Mouse (Mus musculus): ENCODE results near the gene Aak1. TPM values are rescaled to one million over a fixed set of nuclear protein-coding genes. Genes with fewer than 3 reads are reported as not detected.

Aak1 gene
- polyA plus RNA-seq, 1 experiment, result 59.2 TPM

DNA sequence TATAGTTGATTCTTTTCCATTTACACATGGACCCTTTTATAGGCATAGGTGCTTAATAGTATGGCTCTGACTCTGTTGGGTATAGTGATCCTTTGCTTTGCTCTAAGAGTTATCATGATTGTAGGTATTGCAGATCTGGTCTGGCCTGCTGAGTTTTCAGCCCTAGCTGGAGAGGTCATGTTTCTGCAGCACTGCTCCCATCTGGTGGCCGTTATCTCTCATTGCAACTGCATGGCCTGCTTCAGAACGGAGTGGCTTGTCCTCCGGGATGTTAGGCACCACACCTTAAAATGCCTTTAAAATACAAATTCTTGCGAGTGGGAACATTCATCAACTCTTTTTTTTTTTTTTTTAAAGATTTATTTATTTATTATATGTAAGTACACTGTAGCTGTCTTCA is 72.6 kb downstream of the Aak1 start:
- Histone ChIP-seq H3K4me3 (ENCODE audit: control insufficient read depth, insufficient read depth, low read length) (no peak overlapping the region), H3K4me1 (replicated peaks; ENCODE audit: control insufficient read depth, insufficient read depth, low read length) (peaks cover 9% of the 10 kb centered on the region), H3K27ac (ENCODE audit: control insufficient read depth, insufficient read depth, low read length) (no peak overlapping the region), H3K36me3 (ENCODE audit: control insufficient read depth, insufficient read depth, low read length) (peaks cover 9% of the 10 kb centered on the region), H3K27me3 (ENCODE audit: control insufficient read depth, insufficient read depth, low read length) (no peaks in the 10 kb centered on the region)
- DNase-seq, result peak; percentile 64
- TF ChIP-seq CTCF (IDR thresholded peaks at IDR 0.05; ENCODE audit: borderline replicate concordance, control insufficient read depth, extremely low read depth, insufficient read depth, low read length, poor library complexity) (peak; percentile 67; the same call in 1 of the 2 replicates), POLR2A (IDR thresholded peaks at IDR 0.05; ENCODE audit: control insufficient read depth, extremely low read depth, insufficient read depth, low read length, poor library complexity) (no peak)
- 34% methylated on average over 4 of the region's 4 CpGs for WGBS

- WGBS, result 93% methylated on average over 4 of the region's 4 CpGs
- DNase-seq, result no peak
- no peak for TF ChIP-seq POLR2A (IDR thresholded peaks at IDR 0.05; ENCODE audit: control insufficient read depth, extremely low read depth, insufficient read depth, low read length, poor library complexity)
- no peak for TF ChIP-seq CTCF (IDR thresholded peaks at IDR 0.05; ENCODE audit: borderline replicate concordance, control insufficient read depth, extremely low read depth, insufficient read depth, low read length, poor library complexity)
- Histone ChIP-seq H3K4me1 (replicated peaks; ENCODE audit: control insufficient read depth, insufficient read depth, low read length) (peaks cover 3% of the 10 kb centered on the region; the same call in 1 of the 2 replicates), H3K36me3 (ENCODE audit: control insufficient read depth, insufficient read depth, low read length) (peaks cover 22% of the 10 kb centered on the region), H3K4me3 (ENCODE audit: control insufficient read depth, insufficient read depth, low read length) (no peak overlapping the region), H3K27me3 (ENCODE audit: control insufficient read depth, insufficient read depth, low read length) (no peaks in the 10 kb centered on the region), H3K27ac (ENCODE audit: control insufficient read depth, insufficient read depth, low read length) (no peak overlapping the region)
These were observed 75.4 kb downstream of the Aak1 start for GRCm38 (mm10) chr6:86924746-86925145.

- Histone ChIP-seq H3K36me3 (ENCODE audit: control insufficient read depth, insufficient read depth, low read length) (peaks cover 36% of the 10 kb centered on the region), H3K27ac (ENCODE audit: control insufficient read depth, insufficient read depth, low read length) (no peak overlapping the region), H3K4me1 (replicated peaks; ENCODE audit: control insufficient read depth, insufficient read depth, low read length) (no peaks in the 10 kb centered on the region), H3K4me3 (ENCODE audit: control insufficient read depth, insufficient read depth, low read length) (no peak overlapping the region), H3K27me3 (ENCODE audit: control insufficient read depth, insufficient read depth, low read length) (no peaks in the 10 kb centered on the region)
- no peak for DNase-seq
- TF ChIP-seq POLR2A (IDR thresholded peaks at IDR 0.05; ENCODE audit: control insufficient read depth, extremely low read depth, insufficient read depth, low read length, poor library complexity) (no peak), CTCF (IDR thresholded peaks at IDR 0.05; ENCODE audit: borderline replicate concordance, control insufficient read depth, extremely low read depth, insufficient read depth, low read length, poor library complexity) (no peak)
- WGBS, result 94% methylated on average over 5 of the region's 5 CpGs
These were observed 85.2 kb downstream of the Aak1 start for GRCm38 (mm10) chr6:86934541-86934940.

- 94% methylated on average over 7 of the region's 7 CpGs for WGBS
- H3K27ac ChIP-seq (ENCODE audit: control insufficient read depth, insufficient read depth, low read length), result no peak overlapping the region
- H3K4me3 ChIP-seq (ENCODE audit: control insufficient read depth, insufficient read depth, low read length), result no peak overlapping the region
- no peaks in the 10 kb centered on the region for H3K4me1 ChIP-seq (replicated peaks; ENCODE audit: control insufficient read depth, insufficient read depth, low read length)
- no peak for DNase-seq
- peaks cover 46% of the 10 kb centered on the region for H3K36me3 ChIP-seq (ENCODE audit: control insufficient read depth, insufficient read depth, low read length)
- no peaks in the 10 kb centered on the region for H3K27me3 ChIP-seq (ENCODE audit: control insufficient read depth, insufficient read depth, low read length)
- TF ChIP-seq CTCF (IDR thresholded peaks at IDR 0.05; ENCODE audit: borderline replicate concordance, control insufficient read depth, extremely low read depth, insufficient read depth, low read length, poor library complexity), result no peak
- TF ChIP-seq POLR2A (IDR thresholded peaks at IDR 0.05; ENCODE audit: control insufficient read depth, extremely low read depth, insufficient read depth, low read length, poor library complexity), result no peak
These were observed 90.5 kb downstream of the Aak1 start for GRCm38 (mm10) chr6:86939797-86940196.

DNA sequence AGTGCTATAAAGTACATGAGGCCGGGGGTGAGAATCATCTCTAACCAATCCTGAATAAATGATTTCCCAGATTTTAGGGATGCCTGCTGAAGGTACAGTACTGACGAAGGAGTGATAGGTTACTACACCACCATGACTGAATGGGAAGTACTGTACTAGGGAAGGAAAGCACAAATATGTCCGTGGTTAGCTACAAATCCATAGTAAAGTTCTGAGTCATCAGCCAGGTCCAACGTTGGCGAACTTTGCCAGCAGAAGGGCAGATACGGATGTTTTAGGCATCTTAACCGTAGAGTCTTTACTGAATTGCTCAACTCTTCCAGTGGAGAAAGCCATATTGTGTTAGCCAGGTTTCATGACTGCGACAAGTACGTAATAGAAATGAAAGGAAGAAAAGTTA is 91.6 kb downstream of the Aak1 start:
- no peaks in the 10 kb centered on the region for H3K4me1 ChIP-seq (replicated peaks; ENCODE audit: control insufficient read depth, insufficient read depth, low read length)
- no peak for DNase-seq
- H3K36me3 ChIP-seq (ENCODE audit: control insufficient read depth, insufficient read depth, low read length), result peaks cover 47% of the 10 kb centered on the region
- no peak overlapping the region for H3K27ac ChIP-seq (ENCODE audit: control insufficient read depth, insufficient read depth, low read length)
- no peaks in the 10 kb centered on the region for H3K27me3 ChIP-seq (ENCODE audit: control insufficient read depth, insufficient read depth, low read length)
- no peak overlapping the region for H3K4me3 ChIP-seq (ENCODE audit: control insufficient read depth, insufficient read depth, low read length)
- 95% methylated on average over 9 of the region's 9 CpGs for WGBS
- TF ChIP-seq POLR2A (IDR thresholded peaks at IDR 0.05; ENCODE audit: control insufficient read depth, extremely low read depth, insufficient read depth, low read length, poor library complexity) (no peak), CTCF (IDR thresholded peaks at IDR 0.05; ENCODE audit: borderline replicate concordance, control insufficient read depth, extremely low read depth, insufficient read depth, low read length, poor library complexity) (no peak)

DNA sequence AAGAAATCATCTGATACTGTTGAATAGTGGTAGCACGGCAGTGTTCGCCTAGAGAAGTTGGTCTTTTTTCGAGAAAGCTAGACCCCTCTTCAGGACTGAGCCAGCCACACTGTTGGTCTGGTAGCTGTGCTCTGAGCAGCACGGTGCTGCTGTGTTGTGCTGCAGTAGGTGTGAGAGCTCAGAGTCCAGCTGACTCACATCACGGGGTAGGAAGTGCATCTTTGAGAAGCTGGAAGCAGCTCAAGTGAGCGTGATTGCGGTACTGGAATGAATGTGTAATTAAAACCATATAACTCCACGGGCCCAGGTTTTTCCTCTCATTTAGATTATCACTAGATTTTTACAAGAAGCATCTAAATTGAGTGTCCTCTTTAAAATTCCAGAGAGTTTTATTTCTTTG is 97.8 kb downstream of the Aak1 start:
- Histone ChIP-seq H3K4me1 (replicated peaks; ENCODE audit: control insufficient read depth, insufficient read depth, low read length) (no peaks in the 10 kb centered on the region), H3K4me3 (ENCODE audit: control insufficient read depth, insufficient read depth, low read length) (no peak overlapping the region), H3K27ac (ENCODE audit: control insufficient read depth, insufficient read depth, low read length) (no peak overlapping the region), H3K27me3 (ENCODE audit: control insufficient read depth, insufficient read depth, low read length) (no peaks in the 10 kb centered on the region), H3K36me3 (ENCODE audit: control insufficient read depth, insufficient read depth, low read length) (peaks cover 58% of the 10 kb centered on the region)
- 92% methylated on average over 8 of the region's 8 CpGs for WGBS
- TF ChIP-seq POLR2A (IDR thresholded peaks at IDR 0.05; ENCODE audit: control insufficient read depth, extremely low read depth, insufficient read depth, low read length, poor library complexity) (no peak), CTCF (IDR thresholded peaks at IDR 0.05; ENCODE audit: borderline replicate concordance, control insufficient read depth, extremely low read depth, insufficient read depth, low read length, poor library complexity) (no peak)
- DNase-seq, result no peak

- Histone ChIP-seq H3K4me3 (ENCODE audit: control insufficient read depth, insufficient read depth, low read length) (no peak overlapping the region), H3K27ac (ENCODE audit: control insufficient read depth, insufficient read depth, low read length) (no peak overlapping the region), H3K4me1 (replicated peaks; ENCODE audit: control insufficient read depth, insufficient read depth, low read length) (no peaks in the 10 kb centered on the region), H3K36me3 (ENCODE audit: control insufficient read depth, insufficient read depth, low read length) (peaks cover 65% of the 10 kb centered on the region), H3K27me3 (ENCODE audit: control insufficient read depth, insufficient read depth, low read length) (no peaks in the 10 kb centered on the region)
- DNase-seq, result no peak
- no peak for TF ChIP-seq CTCF (IDR thresholded peaks at IDR 0.05; ENCODE audit: borderline replicate concordance, control insufficient read depth, extremely low read depth, insufficient read depth, low read length, poor library complexity)
- TF ChIP-seq POLR2A (IDR thresholded peaks at IDR 0.05; ENCODE audit: control insufficient read depth, extremely low read depth, insufficient read depth, low read length, poor library complexity), result no peak
- WGBS, result 91% methylated on average over 2 of the region's 2 CpGs
These were observed 99.4 kb downstream of the Aak1 start for GRCm38 (mm10) chr6:86948746-86949145.

All from thymus, adult 2 months (tissue).